Mouse (Mus musculus): ENCODE data around the gene Eci1. TPM values are rescaled to one million over a fixed set of nuclear protein-coding genes. Genes with fewer than 3 reads are reported as not detected.
A peak's percentile ranks its signal among the peaks of the same experiment; 100 is the strongest.
"Not testable (repeated sequence)": the region's sequence is repeated elsewhere in the genome, so short reads cannot be mapped to it uniquely, and the experiment has no call there.

Eci1 gene
- polyA plus RNA-seq, 1 experiment from 2014 or later, result 85.0 TPM

DNA sequence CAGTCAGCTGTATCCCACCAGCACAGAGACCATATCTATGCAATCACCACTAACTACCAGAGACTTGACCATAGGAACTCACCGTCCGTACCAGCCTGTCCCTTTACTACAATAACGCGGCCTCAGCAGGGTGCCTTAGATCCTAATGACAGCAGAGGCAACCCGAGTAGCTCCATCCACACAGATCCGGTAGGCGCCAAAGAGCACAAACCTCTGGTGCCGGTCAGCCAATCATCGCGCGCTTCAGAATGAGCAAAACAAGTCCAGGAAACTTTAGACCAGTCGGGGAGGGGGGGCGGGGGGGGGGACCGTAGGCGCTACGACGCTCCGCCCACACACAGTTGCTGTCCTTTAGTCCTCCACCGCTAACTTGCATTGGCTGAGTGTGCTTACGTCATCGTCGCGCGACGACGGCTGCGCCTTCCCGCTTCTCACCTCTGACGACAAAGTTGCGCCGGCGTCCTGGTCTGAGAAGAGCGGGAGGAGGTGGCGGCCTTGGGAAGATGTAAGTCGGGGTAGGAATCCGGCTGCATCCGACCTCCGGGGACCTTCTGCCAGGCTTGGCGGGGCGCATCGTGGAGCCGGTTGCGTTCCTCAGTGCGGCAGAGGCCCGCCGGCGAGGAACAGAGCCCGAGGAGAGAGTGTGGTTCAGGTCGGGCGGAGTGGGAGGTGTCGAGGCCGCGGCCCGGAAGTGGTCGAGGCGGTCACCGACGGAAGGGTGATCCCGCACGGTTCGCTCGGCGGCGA lies 12.0 kb upstream of the Eci1 start, which contains the start of gene Rnps1:
Gene Rnps1 (plus strand): TSS at position 336 of the 747 bp plus-strand sequence.
- WGBS, result under 1% methylated on average over 64 of the region's 64 CpGs
- Histone ChIP-seq H3K4me2 (replicated peaks) (peak within 1 kb of the TSS; percentile 99), H3K4me3 (peak within 1 kb of the TSS; percentile 84), H3K27me3 (no peaks in the 10 kb centered on the region), H3K9ac (peak within 1 kb of the TSS; percentile 98), H3K4me1 (peaks cover 37% of the 10 kb centered on the region), H3K36me3 (peaks cover 60% of the 10 kb centered on the region), H3K27ac (peak within 1 kb of the TSS; percentile 94), H3K9me3 (no peaks in the 10 kb centered on the region)
- peak; percentile 94 for ATAC-seq (ENCODE audit: low FRiP score, low read depth)

GRCm38 (mm10) chr17:24415011-24415410 lies 11.4 kb upstream of the Eci1 start:
- Histone ChIP-seq H3K36me3 (peaks cover 60% of the 10 kb centered on the region), H3K9me3 (no peaks in the 10 kb centered on the region), H3K27ac (peak overlapping the region; percentile 94; the same call in 1 of the 2 replicates), H3K4me2 (replicated peaks) (peak overlapping the region; percentile 99), H3K9ac (peak overlapping the region; percentile 98), H3K4me3 (peak overlapping the region; percentile 84), H3K4me1 (peaks cover 37% of the 10 kb centered on the region), H3K27me3 (no peaks in the 10 kb centered on the region)
- ATAC-seq (ENCODE audit: low FRiP score, low read depth), result no peak
- under 1% methylated on average over 21 of the region's 21 CpGs for WGBS

GRCm38 (mm10) chr17:24416051-24416652 lies 10.3 kb upstream of the Eci1 start:
- peaks cover 37% of the 10 kb centered on the region for H3K4me1 ChIP-seq
- peaks cover 60% of the 10 kb centered on the region for H3K36me3 ChIP-seq
- H3K9ac ChIP-seq, result peak overlapping the region; percentile 98
- H3K4me3 ChIP-seq, result peak overlapping the region; percentile 84
- 90% methylated on average over 3 of the region's 3 CpGs for WGBS
- no peak overlapping the region for H3K27ac ChIP-seq
- H3K27me3 ChIP-seq, result no peaks in the 10 kb centered on the region
- ATAC-seq (ENCODE audit: low FRiP score, low read depth), result no peak
- peak overlapping the region; percentile 99 for H3K4me2 ChIP-seq (replicated peaks)
- no peaks in the 10 kb centered on the region for H3K9me3 ChIP-seq

DNA sequence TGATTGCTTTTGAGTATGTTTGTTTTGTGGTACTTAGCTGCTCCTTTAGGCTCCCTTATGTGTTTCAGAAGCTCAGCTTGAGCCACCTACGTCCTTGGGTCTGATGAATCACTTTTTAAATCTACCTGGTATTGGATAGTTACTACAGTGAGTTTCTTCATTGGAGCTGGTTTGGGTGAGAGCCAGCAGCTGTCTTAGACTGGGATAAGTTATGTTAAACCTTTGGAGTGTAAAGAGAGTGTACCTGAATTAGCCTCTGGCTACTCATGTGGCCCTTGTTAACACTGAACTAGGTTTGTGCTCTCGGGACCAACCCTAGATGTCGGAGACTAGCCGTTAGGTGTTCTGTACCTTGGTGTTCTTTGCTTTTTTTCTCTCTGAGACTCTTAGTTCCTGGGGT lies 3.3 kb upstream of the Eci1 start:
- no peaks in the 10 kb centered on the region for H3K27me3 ChIP-seq

DNA sequence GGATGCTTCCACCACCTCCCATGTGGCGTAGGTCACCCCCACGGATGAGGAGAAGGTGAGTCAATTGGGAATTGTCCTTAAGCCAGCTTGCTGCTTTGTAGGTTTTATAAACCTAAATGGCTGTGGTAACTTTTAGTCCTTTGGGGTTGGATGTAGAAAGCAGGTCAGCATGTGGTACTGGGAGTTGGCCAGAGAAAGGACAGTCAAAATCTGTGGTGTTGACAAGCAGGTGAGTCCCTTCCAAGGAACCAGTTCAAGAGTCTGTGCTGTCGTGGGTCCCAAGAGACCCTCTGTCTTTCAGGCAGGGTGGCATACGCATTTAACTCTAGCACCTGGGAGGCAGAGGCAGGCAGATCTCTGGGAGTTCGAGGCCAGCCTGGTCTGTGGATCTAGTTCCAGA lies 2.0 kb upstream of the Eci1 start:
- ATAC-seq (ENCODE audit: low FRiP score, low read depth), result no peak
- Histone ChIP-seq H3K9ac (no peak overlapping the region), H3K4me3 (no peak overlapping the region), H3K9me3 (no peaks in the 10 kb centered on the region), H3K36me3 (peaks cover 58% of the 10 kb centered on the region), H3K27ac (no peak overlapping the region), H3K4me1 (peaks cover 16% of the 10 kb centered on the region), H3K27me3 (no peaks in the 10 kb centered on the region), H3K4me2 (replicated peaks) (no peak overlapping the region)
- WGBS, result 95% methylated on average over 5 of the region's 5 CpGs

More for the DNA sequence above, 3.3 kb upstream of the Eci1 start:
- H3K9me3 ChIP-seq, result no peaks in the 10 kb centered on the region
- no peak overlapping the region for H3K27ac ChIP-seq
- 89% methylated on average over 4 of the region's 4 CpGs for WGBS
- peaks cover 71% of the 10 kb centered on the region for H3K36me3 ChIP-seq
- ATAC-seq (ENCODE audit: low FRiP score, low read depth), result no peak
- H3K4me3 ChIP-seq, result no peak overlapping the region
- H3K4me1 ChIP-seq, result peaks cover 8% of the 10 kb centered on the region
- peak overlapping the region; percentile 19; the same call in 1 of the 2 replicates for H3K9ac ChIP-seq
- no peak overlapping the region for H3K4me2 ChIP-seq (replicated peaks)

- H3K4me2 ChIP-seq (replicated peaks); H3K27me3 ChIP-seq; H3K9me3 ChIP-seq; H3K4me3 ChIP-seq; H3K27ac ChIP-seq; ATAC-seq (ENCODE audit: low FRiP score, low read depth); H3K9ac ChIP-seq: not testable (repeated sequence)
- 93% methylated on average over 6 of the region's 8 CpGs for WGBS
- H3K4me1 ChIP-seq, result peaks cover 24% of the 10 kb centered on the region
- peaks cover 49% of the 10 kb centered on the region for H3K36me3 ChIP-seq
These were observed 1.1 kb upstream of the Eci1 start for GRCm38 (mm10) chr17:24425326-24425725.

DNA sequence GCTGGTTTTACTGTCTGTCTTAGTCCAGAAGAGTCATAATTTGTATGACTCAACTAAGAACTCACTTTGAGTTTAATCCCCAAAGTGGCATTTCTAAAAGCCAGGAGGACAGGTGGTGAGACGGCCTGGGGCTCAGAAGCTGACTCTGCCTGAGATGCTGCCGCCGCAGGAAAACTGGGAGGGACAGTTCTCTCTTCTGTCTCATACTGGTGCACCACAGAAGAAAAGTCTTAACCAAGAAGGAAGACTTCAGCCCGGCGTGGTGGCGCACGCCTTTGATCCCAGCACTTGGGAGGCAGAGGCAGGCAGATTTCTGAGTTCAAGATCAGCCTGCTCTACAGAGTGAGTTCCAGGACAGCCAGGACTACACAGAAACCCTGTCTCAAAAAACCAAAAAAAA lies 536 bp upstream of the Eci1 start:
- Histone ChIP-seq H3K9ac (no peak overlapping the region), H3K4me2 (replicated peaks) (peak overlapping the region; percentile 64), H3K36me3 (peaks cover 43% of the 10 kb centered on the region), H3K9me3 (no peaks in the 10 kb centered on the region), H3K27me3 (no peaks in the 10 kb centered on the region), H3K27ac (peak overlapping the region; percentile 97; the same call in 1 of the 2 replicates), H3K4me3 (peak overlapping the region; percentile 78), H3K4me1 (peaks cover 30% of the 10 kb centered on the region)
- no peak for ATAC-seq (ENCODE audit: low FRiP score, low read depth)
- WGBS, result 87% methylated on average over 7 of the region's 7 CpGs

GRCm38 (mm10) chr17:24427170-24427557 lies 723 bp downstream of the Eci1 start:
- Histone ChIP-seq H3K4me2 (replicated peaks) (peak overlapping the region; percentile 64), H3K4me3 (peak overlapping the region; percentile 78), H3K27ac (peak overlapping the region; percentile 97), H3K27me3 (no peaks in the 10 kb centered on the region), H3K36me3 (peaks cover 31% of the 10 kb centered on the region), H3K9me3 (no peaks in the 10 kb centered on the region), H3K9ac (peak overlapping the region; percentile 89), H3K4me1 (peaks cover 31% of the 10 kb centered on the region)
- ATAC-seq (ENCODE audit: low FRiP score, low read depth), result no peak
- WGBS, result 4% methylated on average over 8 of the region's 8 CpGs

DNA sequence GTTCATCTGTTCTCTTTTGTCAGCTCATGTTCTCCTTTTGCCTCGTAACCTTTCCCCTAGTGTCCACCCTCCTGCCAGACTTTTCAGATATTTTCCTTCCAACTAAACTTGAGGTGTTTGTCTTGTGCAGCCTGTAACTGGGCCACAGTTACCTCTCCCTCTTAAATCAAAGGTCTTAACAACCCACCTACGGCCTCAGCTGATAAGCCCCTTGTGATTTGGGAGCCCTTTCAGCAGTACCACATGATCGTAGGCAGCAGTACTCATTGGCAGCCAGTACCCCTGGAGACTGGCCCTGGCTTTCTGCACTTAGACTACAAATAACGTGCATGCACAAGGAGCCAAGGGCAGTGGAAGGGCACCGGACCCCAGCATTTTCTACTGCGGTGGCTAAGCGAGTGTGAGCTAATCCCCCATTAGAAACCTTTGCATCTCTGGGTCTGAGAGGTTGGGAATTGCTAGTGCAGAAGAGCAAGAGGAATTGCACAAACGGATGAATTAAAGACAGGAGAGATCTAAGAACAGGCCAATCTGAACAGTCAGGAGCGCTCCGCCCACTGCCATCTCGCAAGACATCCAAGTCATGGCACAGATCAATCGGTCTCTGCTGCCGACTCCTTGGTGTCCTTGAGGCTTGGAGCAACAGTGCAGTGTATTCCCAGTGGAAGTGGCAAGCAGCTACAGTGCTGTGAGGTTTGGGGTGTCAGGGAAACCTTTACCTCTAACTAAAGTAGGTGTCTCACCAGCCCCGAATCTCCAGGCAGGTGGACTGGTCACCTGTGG lies 3.0 kb downstream of the Eci1 start:
- Histone ChIP-seq H3K9me3 (no peaks in the 10 kb centered on the region), H3K4me1 (peaks cover 31% of the 10 kb centered on the region), H3K27me3 (no peaks in the 10 kb centered on the region), H3K9ac (no peak overlapping the region), H3K27ac (no peak overlapping the region), H3K36me3 (peaks cover 27% of the 10 kb centered on the region), H3K4me3 (no peak overlapping the region), H3K4me2 (replicated peaks) (no peak overlapping the region)
- no peak for ATAC-seq (ENCODE audit: low FRiP score, low read depth)
- WGBS, result 79% methylated on average over 14 of the region's 14 CpGs

DNA sequence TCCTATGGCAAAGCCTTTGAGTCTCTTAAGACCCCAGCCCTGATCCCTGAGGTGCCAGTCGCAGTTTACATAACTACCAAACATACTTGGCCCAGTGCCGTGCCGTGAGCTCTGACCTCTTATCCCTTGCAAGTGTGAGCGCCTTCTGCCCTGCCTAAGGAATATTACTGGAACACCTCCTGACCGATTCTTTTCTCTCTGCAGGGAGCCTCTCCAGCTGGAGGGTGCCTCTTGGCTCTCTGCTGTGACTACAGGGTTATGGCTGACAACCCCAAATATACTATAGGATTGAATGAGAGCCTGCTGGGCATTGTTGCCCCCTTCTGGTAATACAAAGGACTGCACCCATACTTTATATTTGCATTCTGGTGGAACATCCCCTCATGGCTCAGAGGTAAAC lies 10.6 kb downstream of the Eci1 start:
- Histone ChIP-seq H3K27ac (no peak overlapping the region), H3K9me3 (no peaks in the 10 kb centered on the region), H3K27me3 (no peaks in the 10 kb centered on the region), H3K4me2 (replicated peaks) (no peak overlapping the region), H3K9ac (no peak overlapping the region), H3K36me3 (peaks cover 78% of the 10 kb centered on the region), H3K4me3 (no peak overlapping the region), H3K4me1 (no peaks in the 10 kb centered on the region)
- ATAC-seq (ENCODE audit: low FRiP score, low read depth), result peak; percentile 54
- 75% methylated on average over 5 of the region's 5 CpGs for WGBS

DNA sequence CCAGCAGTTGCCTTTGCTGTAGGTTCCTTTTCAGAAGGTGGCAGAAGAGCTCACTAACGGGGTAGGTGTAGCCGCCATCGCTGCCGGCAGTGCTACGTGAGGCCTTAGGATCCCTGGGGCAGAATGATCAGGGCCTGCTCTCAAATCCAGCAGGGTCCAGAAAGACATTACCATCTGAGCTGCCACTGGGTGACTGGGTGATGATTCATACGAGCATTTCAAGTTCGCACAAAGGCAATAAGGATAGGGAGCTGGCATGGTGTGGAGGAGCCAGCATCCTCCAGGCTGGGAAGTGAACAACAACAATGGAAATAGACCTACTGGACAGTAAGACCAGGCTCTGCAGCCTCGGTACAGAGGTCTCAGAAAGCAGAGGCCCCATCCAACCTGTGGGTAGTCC lies 13.9 kb downstream of the Eci1 start:
- Histone ChIP-seq H3K4me3 (no peak overlapping the region), H3K27me3 (no peaks in the 10 kb centered on the region), H3K9me3 (no peaks in the 10 kb centered on the region), H3K4me2 (replicated peaks) (no peak overlapping the region), H3K27ac (no peak overlapping the region), H3K4me1 (no peaks in the 10 kb centered on the region), H3K36me3 (peaks cover 84% of the 10 kb centered on the region), H3K9ac (no peak overlapping the region)
- 90% methylated on average over 8 of the region's 8 CpGs for WGBS
- ATAC-seq (ENCODE audit: low FRiP score, low read depth), result no peak

DNA sequence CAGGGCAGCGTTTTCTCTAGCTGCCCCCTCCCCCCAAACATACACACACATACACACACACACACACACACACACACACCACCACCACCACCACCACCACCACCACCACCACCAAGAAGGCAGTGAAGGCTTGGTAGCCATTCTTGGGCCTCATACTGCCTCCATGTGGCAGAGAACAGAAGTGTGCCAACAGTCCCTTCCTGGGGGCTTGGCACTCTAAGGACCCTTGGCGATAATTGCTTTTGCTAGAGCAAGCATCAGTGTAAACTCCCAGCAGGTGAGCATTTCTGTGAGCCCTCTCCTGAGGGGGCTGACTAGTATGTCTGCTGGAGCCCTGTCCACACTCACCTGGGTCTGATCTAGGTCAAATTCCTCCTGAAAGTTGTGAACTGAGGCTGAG lies 14.7 kb downstream of the Eci1 start:
- no peak for ATAC-seq (ENCODE audit: low FRiP score, low read depth)
- H3K4me1 ChIP-seq, result no peaks in the 10 kb centered on the region
- 54% methylated on average over 2 of the region's 2 CpGs for whole genome bisulfite sequencing
- H3K27ac ChIP-seq, result no peak overlapping the region
- H3K9ac ChIP-seq, result no peak overlapping the region
- H3K36me3 ChIP-seq, result peaks cover 85% of the 10 kb centered on the region
- H3K9me3 ChIP-seq, result no peaks in the 10 kb centered on the region
- H3K4me3 ChIP-seq, result no peak overlapping the region
- H3K4me2 ChIP-seq (replicated peaks), result no peak overlapping the region
- no peaks in the 10 kb centered on the region for H3K27me3 ChIP-seq

Measured in limb, embryonic 13.5 days (tissue).